In genomic region chr5:149152774-149153155, GRCm38 (mm10) we compare ENCODE assay signal across 9 mouse cellular contexts. TPM values are rescaled to one million over a fixed set of nuclear protein-coding genes. Genes with fewer than 3 reads are reported as not detected.
DNase-seq lines count a peak whose midpoint lies in the region; ATAC-seq lines count a peak whose summit lies in the region.
"Had no signal": no experiment of that assay in that cellular context is flagged by ENCODE, and none has a peak within 500 bp of the region (broad histone marks: within the 10 kb centered on the region; RNA-seq: fewer than 3 reads in every experiment).

No protein-coding gene starts in this region.

- no peak overlapping the region for H3K4me3 ChIP-seq in midbrain, embryonic 16.5 days (ENCODE audit: low read depth, low read length)
- H3K4me3 ChIP-seq in midbrain, embryonic 15.5 days, result no peak overlapping the region
- H3K4me3 ChIP-seq in embryonic facial prominence, embryonic 12.5 days, result no peak overlapping the region
- H3K4me3 ChIP-seq in kidney, embryonic 14.5 days (ENCODE audit: low read length), result no peak overlapping the region
- no peak overlapping the region for H3K4me3 ChIP-seq in stomach, embryonic 15.5 days (replicated peaks)
- no peak overlapping the region for H3K4me3 ChIP-seq in forebrain, embryonic 16.5 days (replicated peaks; ENCODE audit: low read length)
- H3K4me3 ChIP-seq: hindbrain, embryonic 15.5 days had no signal

- no peak overlapping the region for H3K9ac ChIP-seq in midbrain, embryonic 16.5 days (ENCODE audit: low read depth, low read length)
- H3K9ac ChIP-seq in midbrain, embryonic 15.5 days, result no peak overlapping the region
- H3K9ac ChIP-seq in embryonic facial prominence, embryonic 12.5 days, result no peak overlapping the region
- H3K9ac ChIP-seq in kidney, embryonic 14.5 days (ENCODE audit: low read depth, low read length), result no peak overlapping the region
- no peak overlapping the region for H3K9ac ChIP-seq in stomach, embryonic 15.5 days
- no peak overlapping the region for H3K9ac ChIP-seq in forebrain, embryonic 16.5 days (replicated peaks; ENCODE audit: low read depth, low read length)
- H3K9ac ChIP-seq: hindbrain, embryonic 15.5 days had no signal

- no peaks in the 10 kb centered on the region for H3K36me3 ChIP-seq in midbrain, embryonic 16.5 days (ENCODE audit: control insufficient read depth, insufficient read depth, low read length)
- H3K36me3 ChIP-seq in midbrain, embryonic 15.5 days (replicated peaks), result no peaks in the 10 kb centered on the region
- H3K36me3 ChIP-seq in embryonic facial prominence, embryonic 12.5 days, result no peaks in the 10 kb centered on the region
- no peaks in the 10 kb centered on the region for H3K36me3 ChIP-seq in kidney, embryonic 14.5 days (ENCODE audit: control insufficient read depth, insufficient read depth, low read length)
- H3K36me3 ChIP-seq in stomach, embryonic 15.5 days, result no peaks in the 10 kb centered on the region
- H3K36me3 ChIP-seq in forebrain, embryonic 16.5 days (ENCODE audit: control insufficient read depth, insufficient read depth), result no peaks in the 10 kb centered on the region
- H3K36me3 ChIP-seq: hindbrain, embryonic 15.5 days had no signal

- DNase-seq in urinary bladder, adult 18-20 months (ENCODE audit: low spot score in 2 of 2), result no peak
- no peak for DNase-seq in layer of hippocampus, adult 8-10 months (ENCODE audit: low spot score in 2 of 2)

- no peak overlapping the region for H3K27ac ChIP-seq in midbrain, embryonic 16.5 days (ENCODE audit: low read length)
- H3K27ac ChIP-seq in midbrain, embryonic 15.5 days, result no peak overlapping the region
- peak overlapping the region; percentile 57 for H3K27ac ChIP-seq in embryonic facial prominence, embryonic 12.5 days
- peak overlapping the region; percentile 71; the same call in 1 of the 2 replicates for H3K27ac ChIP-seq in kidney, embryonic 14.5 days (ENCODE audit: low read depth, low read length)
- 0 out of 2 replicates have a peak overlapping the region, but pooled peaks have one; percentile 5 for H3K27ac ChIP-seq in stomach, embryonic 15.5 days
- no peak overlapping the region for H3K27ac ChIP-seq in forebrain, embryonic 16.5 days (ENCODE audit: low read length)
- H3K27ac ChIP-seq: hindbrain, embryonic 15.5 days had no signal

- no peaks in the 10 kb centered on the region for H3K9me3 ChIP-seq in midbrain, embryonic 16.5 days (replicated peaks; ENCODE audit: control insufficient read depth, low read length, poor library complexity, severe bottlenecking)
- H3K9me3 ChIP-seq in midbrain, embryonic 15.5 days, result no peaks in the 10 kb centered on the region
- peaks cover 3% of the 10 kb centered on the region; the same call in 1 of the 2 replicates for H3K9me3 ChIP-seq in embryonic facial prominence, embryonic 12.5 days
- H3K9me3 ChIP-seq in kidney, embryonic 14.5 days (ENCODE audit: control insufficient read depth, low read length), result 0 out of 2 replicates have a peak, but pooled peaks cover 6% of the 10 kb centered on the region
- no peaks in the 10 kb centered on the region for H3K9me3 ChIP-seq in stomach, embryonic 15.5 days
- no peaks in the 10 kb centered on the region for H3K9me3 ChIP-seq in forebrain, embryonic 16.5 days (ENCODE audit: control insufficient read depth, low read length)
- H3K9me3 ChIP-seq: hindbrain, embryonic 15.5 days had no signal

- ATAC-seq in midbrain, embryonic 16.5 days, result no peak
- ATAC-seq in midbrain, embryonic 15.5 days (replicated peaks), result no peak
- no peak for ATAC-seq in embryonic facial prominence, embryonic 12.5 days (ENCODE audit: insufficient number of reproducible peaks, insufficient read depth, low FRiP score, low TSS enrichment)
- no peak for ATAC-seq in kidney, embryonic 14.5 days (ENCODE audit: low FRiP score, low TSS enrichment)
- no peak for ATAC-seq in stomach, embryonic 15.5 days (ENCODE audit: insufficient read depth, low FRiP score, low read depth)
- ATAC-seq in forebrain, embryonic 16.5 days, result no peak

- no peaks in the 10 kb centered on the region for H3K4me1 ChIP-seq in midbrain, embryonic 16.5 days (ENCODE audit: control insufficient read depth, insufficient read depth, low read length)
- no peaks in the 10 kb centered on the region for H3K4me1 ChIP-seq in midbrain, embryonic 15.5 days
- peaks cover 9% of the 10 kb centered on the region; the same call in 1 of the 2 replicates for H3K4me1 ChIP-seq in embryonic facial prominence, embryonic 12.5 days
- no peaks in the 10 kb centered on the region for H3K4me1 ChIP-seq in kidney, embryonic 14.5 days (ENCODE audit: control insufficient read depth, insufficient read depth, low read length)
- H3K4me1 ChIP-seq in stomach, embryonic 15.5 days, result peaks cover 6% of the 10 kb centered on the region; the same call in 1 of the 2 replicates
- peaks cover 2% of the 10 kb centered on the region; the same call in 1 of the 2 replicates for H3K4me1 ChIP-seq in forebrain, embryonic 16.5 days (replicated peaks; ENCODE audit: control insufficient read depth, insufficient read depth, low read length)
- H3K4me1 ChIP-seq: hindbrain, embryonic 15.5 days had no signal

- WGBS in midbrain, embryonic 16.5 days, result 63% methylated on average over 12 of the region's 12 CpGs
- WGBS in midbrain, embryonic 15.5 days, result 66% methylated on average over 12 of the region's 12 CpGs
- WGBS in embryonic facial prominence, embryonic 12.5 days, result 54% methylated on average over 12 of the region's 12 CpGs
- 37% methylated on average over 12 of the region's 12 CpGs for WGBS in kidney, embryonic 14.5 days
- WGBS in stomach, embryonic 15.5 days, result 49% methylated on average over 12 of the region's 12 CpGs
- 60% methylated on average over 12 of the region's 12 CpGs for WGBS in forebrain, embryonic 16.5 days

- no peaks in the 10 kb centered on the region for H3K27me3 ChIP-seq in midbrain, embryonic 16.5 days (ENCODE audit: control insufficient read depth, insufficient read depth, low read depth, low read length)
- H3K27me3 ChIP-seq in midbrain, embryonic 15.5 days (replicated peaks), result no peaks in the 10 kb centered on the region
- H3K27me3 ChIP-seq in embryonic facial prominence, embryonic 12.5 days, result no peaks in the 10 kb centered on the region
- no peaks in the 10 kb centered on the region for H3K27me3 ChIP-seq in kidney, embryonic 14.5 days (ENCODE audit: control insufficient read depth, insufficient read depth, low read length)
- no peaks in the 10 kb centered on the region for H3K27me3 ChIP-seq in stomach, embryonic 15.5 days (replicated peaks)
- no peaks in the 10 kb centered on the region for H3K27me3 ChIP-seq in forebrain, embryonic 16.5 days (replicated peaks; ENCODE audit: control insufficient read depth, insufficient read depth, low read length)
- H3K27me3 ChIP-seq: hindbrain, embryonic 15.5 days had no signal

- H3K4me2 ChIP-seq in midbrain, embryonic 16.5 days (ENCODE audit: low read length), result peak overlapping the region; percentile 6; the same call in 1 of the 2 replicates
- H3K4me2 ChIP-seq in midbrain, embryonic 15.5 days, result no peak overlapping the region
- H3K4me2 ChIP-seq in embryonic facial prominence, embryonic 12.5 days (replicated peaks), result no peak overlapping the region; the same call in 1 of the 2 replicates
- H3K4me2 ChIP-seq in kidney, embryonic 14.5 days (replicated peaks; ENCODE audit: low read depth, low read length), result peak overlapping the region; percentile 27
- peak overlapping the region; percentile 35 for H3K4me2 ChIP-seq in stomach, embryonic 15.5 days
- H3K4me2 ChIP-seq in forebrain, embryonic 16.5 days (ENCODE audit: low read length), result no peak overlapping the region
- H3K4me2 ChIP-seq: hindbrain, embryonic 15.5 days had no signal

RNA-seq across cellular contexts. Expression of gene Uspl1, which starts 31.4 kb away (rescaled TPM):
- polyA plus RNA-seq in midbrain, embryonic 16.5 days (2015; fragmentation: Nextera tagmentation; extraction: Ambion mirVana), result 53.5 and 55.7 TPM in 2 replicates
- polyA plus RNA-seq in midbrain, embryonic 15.5 days (2015; fragmentation: Nextera tagmentation; extraction: Ambion mirVana), result 54.3 and 56.1 TPM in 2 replicates
- 58.3 and 63.9 TPM in 2 replicates for polyA plus RNA-seq in embryonic facial prominence, embryonic 12.5 days (2016; fragmentation: Nextera tagmentation; extraction: Ambion mirVana)
- polyA plus RNA-seq in kidney, embryonic 14.5 days (2014; fragmentation: Nextera tagmentation; extraction: Ambion mirVana), result 44.2 and 53.9 TPM in 2 replicates
- polyA plus RNA-seq in stomach, embryonic 15.5 days (2015; fragmentation: Nextera tagmentation; extraction: Ambion mirVana), result 32.0 and 37.0 TPM in 2 replicates
- 10 to 100 TPM; 39.7 to 46.2 (median 41.6) TPM for total RNA-seq in layer of hippocampus, adult 8-10 months (2022)
- polyA plus RNA-seq in forebrain, embryonic 16.5 days (2015; fragmentation: Nextera tagmentation; extraction: Ambion mirVana), result 56.0 and 57.8 TPM in 2 replicates

RNA-seq across cellular contexts. Expression of gene Hmgb1, which starts 31.5 kb away (rescaled TPM):
- 696 and 767 TPM in 2 replicates for polyA plus RNA-seq in midbrain, embryonic 16.5 days (2015; fragmentation: Nextera tagmentation; extraction: Ambion mirVana)
- 690 and 713 TPM in 2 replicates for polyA plus RNA-seq in midbrain, embryonic 15.5 days (2015; fragmentation: Nextera tagmentation; extraction: Ambion mirVana)
- polyA plus RNA-seq in embryonic facial prominence, embryonic 12.5 days (2016; fragmentation: Nextera tagmentation; extraction: Ambion mirVana), result 1,535 and 1,770 TPM in 2 replicates
- polyA plus RNA-seq in kidney, embryonic 14.5 days (2014; fragmentation: Nextera tagmentation; extraction: Ambion mirVana), result 1,862 and 2,225 TPM in 2 replicates
- 1,196 and 1,237 TPM in 2 replicates for polyA plus RNA-seq in stomach, embryonic 15.5 days (2015; fragmentation: Nextera tagmentation; extraction: Ambion mirVana)
- 100 to 1,000 TPM; 119 to 140 (median 134) TPM for total RNA-seq in layer of hippocampus, adult 8-10 months (2022)
- polyA plus RNA-seq in forebrain, embryonic 16.5 days (2015; fragmentation: Nextera tagmentation; extraction: Ambion mirVana), result 1,084 and 1,214 TPM in 2 replicates

Comparison
In these comparisons a context has a peak if more than half of its experiments do, and no peak if none do; other contexts are left out.
1. H3K4me2 ChIP-seq: peak in midbrain, embryonic 16.5 days (single experiment), kidney, embryonic 14.5 days (single experiment) and stomach, embryonic 15.5 days (single experiment); none in midbrain, embryonic 15.5 days (single experiment), embryonic facial prominence, embryonic 12.5 days (single experiment) and forebrain, embryonic 16.5 days (single experiment).
2. H3K27ac ChIP-seq: peak in embryonic facial prominence, embryonic 12.5 days (single experiment), kidney, embryonic 14.5 days (single experiment) and stomach, embryonic 15.5 days (single experiment); none in midbrain, embryonic 16.5 days (single experiment), midbrain, embryonic 15.5 days (single experiment) and forebrain, embryonic 16.5 days (single experiment).